8 mouse cellular contexts compared by ENCODE assay signal in the genomic region with DNA sequence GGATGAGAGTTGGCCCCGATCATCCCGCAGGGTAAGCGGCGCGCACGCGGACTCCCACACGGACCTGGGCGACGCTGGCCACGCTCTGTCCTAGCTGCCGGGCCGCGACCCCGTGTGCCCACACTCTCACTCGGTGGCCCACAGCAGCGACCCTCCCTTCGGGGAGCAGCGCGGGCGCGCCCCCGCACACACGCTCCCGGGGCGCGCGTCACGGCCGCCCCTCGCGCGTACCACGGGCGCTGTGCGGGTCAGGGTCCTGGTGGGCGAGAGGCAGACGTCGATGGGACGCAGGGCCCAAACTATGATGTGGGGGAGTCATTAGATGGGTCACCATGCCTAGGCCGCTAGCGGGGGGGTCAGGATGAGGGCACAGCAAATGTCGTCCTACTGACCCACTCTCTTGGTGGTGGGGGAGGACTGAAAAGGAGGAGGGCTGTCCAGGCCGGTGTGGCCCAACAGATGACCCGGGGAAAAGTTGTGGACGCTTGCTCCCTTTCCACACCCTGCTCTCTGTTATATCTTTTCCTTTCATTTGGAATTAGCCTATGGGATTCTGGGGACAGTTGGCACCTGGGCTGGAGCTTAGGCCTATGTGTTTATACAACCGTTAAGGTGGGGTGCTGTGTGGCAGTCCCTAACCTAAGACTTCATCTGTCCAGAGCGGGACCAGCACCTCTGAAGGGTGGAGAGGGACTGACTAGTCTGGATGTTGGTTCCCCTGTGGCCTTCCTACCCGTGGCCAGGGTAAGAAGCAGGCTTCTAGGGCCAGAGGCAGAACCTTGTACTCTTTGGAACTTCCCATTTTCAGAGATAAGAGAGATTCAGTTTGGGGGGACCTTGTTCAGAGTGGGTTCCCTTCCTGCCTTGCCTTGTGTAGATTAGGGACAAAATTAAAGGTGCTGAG. TPM values are rescaled to one million over a fixed set of nuclear protein-coding genes. Genes with fewer than 3 reads are reported as not detected.
DNase-seq lines count a peak whose midpoint lies in the region; ATAC-seq and TF ChIP-seq lines count a peak whose summit lies in the region.

No protein-coding gene starts in this region.

- no peak for TF ChIP-seq CTCF in liver, adult 2 months (IDR thresholded peaks at IDR 0.05; ENCODE audit: low read depth, low read length)

- H3K79me2 ChIP-seq in liver, adult 2 months (ENCODE audit: control insufficient read depth, insufficient read depth, low read length) = peaks cover 5% of the 10 kb centered on the region; the same call in 1 of the 2 replicates

- H3K4me2 ChIP-seq in forebrain, embryonic 11.5 days (ENCODE audit: low read depth, low read length, severe bottlenecking) = peak overlapping the region; percentile 87
- peak overlapping the region; percentile 93 for H3K4me2 ChIP-seq in kidney, embryonic 16.5 days (replicated peaks; ENCODE audit: low read depth, low read length)
- H3K4me2 ChIP-seq in midbrain, embryonic 14.5 days (ENCODE audit: low read length) = peak overlapping the region; percentile 93

- ATAC-seq in forebrain, embryonic 11.5 days (replicated peaks; ENCODE audit: low FRiP score) = peak; percentile 69
- ATAC-seq in kidney, embryonic 16.5 days (ENCODE audit: low FRiP score, low TSS enrichment) = peak; percentile 49
- ATAC-seq in midbrain, embryonic 14.5 days (ENCODE audit: low FRiP score, low TSS enrichment) = peak; percentile 69
- no peak for ATAC-seq in inflammation-experienced regulatory T-cells, adult 6 months

- no peaks in the 10 kb centered on the region for H3K27me3 ChIP-seq in liver, adult 2 months (ENCODE audit: control insufficient read depth, insufficient read depth, low read length)
- H3K27me3 ChIP-seq in forebrain, embryonic 11.5 days (ENCODE audit: control insufficient read depth, insufficient read depth, low read length) = no peaks in the 10 kb centered on the region; the same call in 1 of the 2 replicates
- no peaks in the 10 kb centered on the region for H3K27me3 ChIP-seq in kidney, embryonic 16.5 days (ENCODE audit: insufficient read depth, low read length)
- no peaks in the 10 kb centered on the region for H3K27me3 ChIP-seq in midbrain, embryonic 14.5 days (ENCODE audit: control insufficient read depth, insufficient read depth, low read length)

- peaks cover 5% of the 10 kb centered on the region for H3K4me1 ChIP-seq in liver, adult 2 months (ENCODE audit: control insufficient read depth, insufficient read depth, low read length)
- H3K4me1 ChIP-seq in forebrain, embryonic 11.5 days (replicated peaks; ENCODE audit: control insufficient read depth, insufficient read depth, low read length) = peaks cover 16% of the 10 kb centered on the region; the same call in 1 of the 2 replicates
- H3K4me1 ChIP-seq in kidney, embryonic 16.5 days (ENCODE audit: insufficient read depth, low read length) = peaks cover 54% of the 10 kb centered on the region
- peaks cover 39% of the 10 kb centered on the region for H3K4me1 ChIP-seq in midbrain, embryonic 14.5 days (ENCODE audit: control insufficient read depth, insufficient read depth, low read length)

- no peak for TF ChIP-seq POLR2A in liver, adult 2 months (IDR thresholded peaks at IDR 0.05; ENCODE audit: extremely low read depth, insufficient read depth, low read length)

- H3K27ac ChIP-seq in liver, adult 2 months (replicated peaks; ENCODE audit: insufficient read depth, low read depth, low read length) = no peak overlapping the region
- peak overlapping the region; percentile 53 for H3K27ac ChIP-seq in forebrain, embryonic 11.5 days (ENCODE audit: low read depth, low read length)
- peak overlapping the region; percentile 69; the same call in 1 of the 2 replicates for H3K27ac ChIP-seq in kidney, embryonic 16.5 days (ENCODE audit: low read length)
- H3K27ac ChIP-seq in midbrain, embryonic 14.5 days (replicated peaks; ENCODE audit: low read depth, low read length) = peak overlapping the region; percentile 91

- no peak for DNase-seq in liver, adult 2 months (ENCODE audit: extremely low read depth, low read depth, low spot score)
- no peak for DNase-seq in liver
- DNase-seq in adrenal gland, postnatal 25 days = peak; percentile 32
- no peak for DNase-seq in forebrain, embryonic 11.5 days (ENCODE audit: low spot score)
- peak; percentile 78 for DNase-seq in midbrain, embryonic 14.5 days
- DNase-seq in right cerebral cortex, adult 2 months (ENCODE audit: low spot score in 2 of 2) = no peak

- WGBS in liver, adult 2 months = 4% methylated on average over 49 of the region's 49 CpGs
- WGBS in forebrain, embryonic 11.5 days = 2% methylated on average over 43 of the region's 49 CpGs
- 2% methylated on average over 49 of the region's 49 CpGs for WGBS in kidney, embryonic 16.5 days
- WGBS in midbrain, embryonic 14.5 days = 1% methylated on average over 48 of the region's 49 CpGs

- H3K4me3 ChIP-seq in liver, adult 2 months (ENCODE audit: insufficient read depth, low read depth, low read length) = peak overlapping the region; percentile 95
- H3K4me3 ChIP-seq in forebrain, embryonic 11.5 days (ENCODE audit: low read depth, low read length) = peak overlapping the region; percentile 86
- H3K4me3 ChIP-seq in kidney, embryonic 16.5 days (ENCODE audit: low read length) = peak overlapping the region; percentile 83
- H3K4me3 ChIP-seq in midbrain, embryonic 14.5 days (replicated peaks; ENCODE audit: low read depth, low read length) = peak overlapping the region; percentile 86

- H3K9me3 ChIP-seq in forebrain, embryonic 11.5 days (ENCODE audit: control insufficient read depth, low read length) = no peaks in the 10 kb centered on the region
- H3K9me3 ChIP-seq in kidney, embryonic 16.5 days (ENCODE audit: low read length) = no peaks in the 10 kb centered on the region; the same call in 1 of the 2 replicates
- no peaks in the 10 kb centered on the region for H3K9me3 ChIP-seq in midbrain, embryonic 14.5 days (ENCODE audit: control insufficient read depth, low read length)

- peak overlapping the region; percentile 97 for H3K9ac ChIP-seq in liver, adult 2 months (ENCODE audit: low read depth, low read length)
- peak overlapping the region; percentile 91 for H3K9ac ChIP-seq in forebrain, embryonic 11.5 days (ENCODE audit: low read length)
- H3K9ac ChIP-seq in kidney, embryonic 16.5 days (replicated peaks; ENCODE audit: low read length) = peak overlapping the region; percentile 94
- peak overlapping the region; percentile 98 for H3K9ac ChIP-seq in midbrain, embryonic 14.5 days (replicated peaks; ENCODE audit: low read length)

- H3K36me3 ChIP-seq in liver, adult 2 months (ENCODE audit: control insufficient read depth, insufficient read depth, low read length) = no peaks in the 10 kb centered on the region
- no peaks in the 10 kb centered on the region for H3K36me3 ChIP-seq in forebrain, embryonic 11.5 days (ENCODE audit: control insufficient read depth, insufficient read depth, low read length)
- H3K36me3 ChIP-seq in kidney, embryonic 16.5 days (ENCODE audit: insufficient read depth, low read length) = no peaks in the 10 kb centered on the region
- 0 out of 2 replicates have a peak, but pooled peaks cover 3% of the 10 kb centered on the region for H3K36me3 ChIP-seq in midbrain, embryonic 14.5 days (ENCODE audit: control insufficient read depth, insufficient read depth, low read length)

RNA-seq across cellular contexts. Expression of a gene that starts 1.7 kb away (rescaled TPM):
- 2.4 and 3.8 TPM in 2 replicates for total RNA-seq in liver, adult 2 months (2014; rRNA removed)
- polyA plus RNA-seq in liver, adult 2 months (2012; rRNA removed) = 5.6 and 6.0 TPM in 2 replicates
- 10.1 and 17.4 TPM in 2 replicates for total RNA-seq in adrenal gland, postnatal 25 days (2021)
- 15.5 and 16.6 TPM in 2 replicates for polyA plus RNA-seq in forebrain, embryonic 11.5 days (2014; fragmentation: Nextera tagmentation; extraction: Ambion mirVana)
- 12.1 and 14.9 TPM in 2 replicates for polyA plus RNA-seq in kidney, embryonic 16.5 days (2015; fragmentation: Nextera tagmentation; extraction: Ambion mirVana)
- 29.5 and 31.0 TPM in 2 replicates for polyA plus RNA-seq in midbrain, embryonic 14.5 days (2014; fragmentation: Nextera tagmentation; extraction: Ambion mirVana)
- polyA plus RNA-seq in inflammation-experienced regulatory T-cells, adult 6 months (2017; shearing (Covaris generic)) = 10 to 100 TPM; 13.4 to 26.0 (median 22.9) TPM

RNA-seq across cellular contexts. Expression of a gene that starts 25.6 kb away (rescaled TPM):
- 2.4 and 3.7 TPM in 2 replicates for total RNA-seq in liver, adult 2 months (2014; rRNA removed)
- 11.5 and 12.4 TPM in 2 replicates for polyA plus RNA-seq in liver, adult 2 months (2012; rRNA removed)
- total RNA-seq in adrenal gland, postnatal 25 days (2021) = 6.9 and 8.7 TPM in 2 replicates
- 7.3 and 7.9 TPM in 2 replicates for polyA plus RNA-seq in forebrain, embryonic 11.5 days (2014; fragmentation: Nextera tagmentation; extraction: Ambion mirVana)
- polyA plus RNA-seq in kidney, embryonic 16.5 days (2015; fragmentation: Nextera tagmentation; extraction: Ambion mirVana) = 3.5 and 3.9 TPM in 2 replicates
- 2.9 and 3.5 TPM in 2 replicates for polyA plus RNA-seq in midbrain, embryonic 14.5 days (2014; fragmentation: Nextera tagmentation; extraction: Ambion mirVana)
- 1 to 10 TPM; 4.4 to 5.0 (median 4.7) TPM for polyA plus RNA-seq in inflammation-experienced regulatory T-cells, adult 6 months (2017; shearing (Covaris generic))

Comparison
In these comparisons a context has a peak if more than half of its experiments do, and no peak if none do; other contexts are left out.
1. DNase-seq: peak in adrenal gland, postnatal 25 days (single experiment) and midbrain, embryonic 14.5 days (single experiment); none in liver, adult 2 months (single experiment), liver (single experiment), forebrain, embryonic 11.5 days (single experiment) and right cerebral cortex, adult 2 months (0 of 2).
2. Peak in every context shown above with its lines, with median percentiles within 50 percentile points of each other: H3K4me3 ChIP-seq, H3K9ac ChIP-seq and H3K4me2 ChIP-seq.